Mouse (Mus musculus) heart, postnatal 10 days (tissue): ENCODE measurements at regions not wholly inside any gene's neighbourhood (a gene's known extent, or its start where the extent isn't known, plus 50 kb on each side); places are given as distances from the start of the nearest gene placed in this dataset.
A peak's percentile ranks its signal among the peaks of the same experiment; 100 is the strongest.

Experiments
- DNase-seq, 2 experiments: peaks; one replicate each; pipeline ENCODE4 v3.0.0; 2021
- intact Hi-C: fragments of 180-260 bp; cut with DNase I; formaldehyde crosslinking; loops from one replicate; pipeline ENCODE4 v1.15.1; 2025

DNA sequence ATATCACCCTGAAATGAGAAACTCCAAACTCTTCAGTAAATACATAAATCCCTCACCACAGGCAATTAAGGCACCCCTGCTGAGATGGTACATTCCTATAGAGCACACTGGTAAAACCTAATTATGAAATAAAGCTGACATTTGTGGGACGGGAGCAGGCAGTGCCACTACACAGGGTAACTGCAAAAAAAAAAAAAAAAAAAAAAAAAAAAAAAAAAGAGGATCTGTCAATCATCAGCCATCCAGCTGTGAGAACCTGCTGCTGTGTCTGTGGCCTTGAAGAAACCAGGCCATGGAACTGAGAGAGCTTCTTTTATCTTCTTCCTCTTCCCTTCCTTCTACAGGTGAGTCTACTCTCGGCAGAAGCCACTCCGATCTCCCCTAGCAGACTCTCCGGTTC lies 78.6 kb upstream of the Sfrp2 start:
- DNase-seq = no peak
- intact Hi-C loops = no loop called here

DNA sequence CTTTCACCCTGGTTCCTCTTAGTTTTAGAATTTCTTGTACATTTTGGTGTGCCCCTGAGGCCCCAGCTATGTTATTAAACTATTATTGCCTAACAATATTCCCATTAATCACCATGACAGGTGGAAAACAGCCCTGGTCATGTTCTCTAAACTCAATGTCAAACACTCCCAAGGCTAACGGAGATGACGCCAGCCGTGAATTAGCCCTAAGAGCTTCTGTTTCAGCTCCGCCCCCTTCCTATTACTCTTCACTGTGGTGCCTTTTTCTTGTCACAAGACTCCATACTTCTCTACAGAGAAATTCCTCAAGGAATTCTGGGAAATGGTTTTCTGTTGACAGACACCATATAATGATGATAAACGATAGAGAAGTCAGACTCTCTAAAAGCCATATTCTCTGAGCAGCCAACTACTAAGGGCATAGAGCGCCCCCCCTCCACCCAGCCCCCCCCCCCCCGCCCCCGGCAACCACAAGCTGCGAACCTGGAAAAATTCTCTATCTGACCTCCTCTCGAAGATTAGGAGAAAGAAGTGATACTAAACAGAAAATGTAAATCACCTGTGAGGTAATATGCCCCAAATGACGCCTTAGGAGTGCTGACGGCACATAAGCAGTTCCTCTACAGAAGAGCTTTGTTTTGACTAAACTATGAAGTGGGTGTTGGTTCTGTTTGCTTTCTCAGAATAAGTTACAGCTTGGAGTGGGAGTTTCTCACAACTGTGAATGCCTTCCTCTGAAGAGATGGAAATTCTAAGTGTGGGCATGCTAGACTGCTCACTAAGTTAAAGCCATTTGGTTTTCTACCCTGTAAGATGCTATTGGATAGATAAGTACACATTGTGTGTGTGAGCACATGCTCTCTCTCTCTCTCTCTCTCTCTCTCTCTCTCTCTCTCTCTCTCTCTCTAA lies 76.8 kb upstream of the Sfrp2 start:
- no peak for DNase-seq
- intact Hi-C loops = no loop called here

DNA sequence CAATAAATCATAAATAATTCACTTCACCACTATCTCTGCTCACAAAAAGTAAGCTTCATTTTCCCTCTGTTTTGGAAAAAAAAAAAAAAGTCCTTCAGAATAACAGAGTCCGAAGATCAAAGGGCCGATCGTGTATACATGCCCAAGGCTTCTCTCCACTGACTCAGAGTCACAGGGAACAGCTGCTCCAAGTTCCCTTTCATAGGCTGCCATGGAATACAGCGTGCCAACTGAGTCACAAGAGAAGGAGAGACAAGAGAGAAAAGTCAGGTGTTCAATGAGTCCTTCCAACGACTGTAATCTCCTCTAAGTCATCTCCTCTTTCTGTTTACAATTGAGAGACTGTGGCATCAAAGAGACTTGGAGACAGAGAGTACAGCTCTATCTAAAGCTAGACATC lies 71.6 kb upstream of the Sfrp2 start:
- intact Hi-C loops = no loop called here
- DNase-seq = no peak

DNA sequence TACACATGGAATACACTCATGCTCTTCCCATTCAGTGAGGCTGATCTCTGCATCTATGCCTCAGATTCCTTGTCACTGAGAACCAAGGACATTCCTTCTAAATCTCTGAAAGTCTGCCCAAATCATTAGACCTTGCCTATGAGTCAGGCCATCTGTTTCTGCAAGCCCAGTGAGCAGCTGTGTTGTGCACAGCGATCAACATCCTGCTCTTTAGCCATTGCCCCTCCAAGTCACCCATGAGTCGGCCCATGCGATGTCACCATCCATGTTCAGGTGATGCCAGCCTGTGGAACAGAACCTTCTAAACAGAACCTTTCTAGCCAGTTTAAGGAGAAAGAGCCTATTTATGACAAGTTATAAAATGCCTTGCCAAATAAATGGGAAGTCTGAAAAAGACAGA lies 66.4 kb upstream of the Sfrp2 start:
- DNase-seq = no peak
- intact Hi-C loops = loop anchor here (2.0 kb wide), 2 partner anchors 283 to 413 kb away; no protein-coding TSS in a partner anchor

DNA sequence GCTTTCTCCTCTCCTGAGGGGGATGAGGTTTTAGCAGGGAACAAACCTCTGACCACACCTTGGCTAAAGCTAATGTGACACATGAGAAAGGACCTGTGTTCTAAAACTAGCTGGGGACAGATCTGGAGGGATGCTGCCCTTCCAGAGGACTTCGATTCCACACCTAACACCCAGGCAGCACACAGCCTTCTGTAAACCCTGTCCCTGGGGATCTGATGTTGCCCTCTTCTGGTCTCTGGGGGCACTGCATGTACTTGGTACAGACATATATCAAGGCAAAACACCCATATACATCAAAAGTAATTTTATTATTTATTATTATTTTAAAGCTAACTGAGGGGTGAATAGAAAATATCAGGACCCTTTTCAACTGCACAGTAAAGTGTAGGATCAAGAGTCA lies 65.0 kb upstream of the Sfrp2 start:
- peak; percentile 28 to 42 for DNase-seq
- intact Hi-C loops = loop anchor here (2.0 kb wide), 2 partner anchors 284 to 414 kb away; no protein-coding TSS in a partner anchor

DNA sequence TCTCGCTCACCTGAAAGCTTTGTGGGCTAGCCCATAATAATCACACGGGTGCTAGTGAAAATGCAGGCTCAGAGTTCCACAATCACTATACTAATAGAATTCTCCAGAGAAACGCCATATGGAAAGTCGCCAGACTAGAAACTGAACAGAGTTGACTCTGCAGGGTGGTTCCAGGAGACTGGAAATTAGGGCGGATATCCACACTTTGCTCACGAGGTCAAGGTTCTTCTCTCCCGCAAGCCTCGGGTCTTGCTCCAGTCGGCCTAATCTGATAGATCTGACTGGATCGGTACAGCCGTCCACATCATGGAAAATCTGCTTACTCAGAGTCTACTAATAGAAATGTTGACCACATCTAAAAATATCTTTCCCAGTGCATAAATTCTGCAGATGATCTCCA lies 61.6 kb upstream of the Sfrp2 start:
- intact Hi-C loops = no loop called here
- DNase-seq = peak in 1 of 2 experiments; percentile 24

DNA sequence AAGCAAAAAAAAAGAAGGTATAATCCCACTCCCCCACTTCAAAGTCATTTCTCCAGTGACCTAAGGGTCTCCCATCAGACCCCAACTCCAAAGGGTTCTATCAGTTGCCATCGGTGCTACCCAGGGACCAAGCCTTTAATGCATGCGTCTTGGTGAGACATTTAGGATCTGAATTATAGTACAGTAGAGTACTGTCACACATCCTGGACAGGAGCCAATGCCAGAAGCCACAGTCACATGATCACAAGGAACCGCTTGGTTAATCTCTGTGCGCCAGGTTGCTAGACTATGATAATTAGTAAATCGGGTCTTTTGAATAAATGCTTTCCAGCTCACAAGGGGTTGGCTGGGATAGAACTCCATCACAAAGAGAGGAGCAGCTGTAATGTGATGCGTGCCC lies 60.9 kb upstream of the Sfrp2 start:
- intact Hi-C loops = loop anchor here (5.0 kb wide), 1 partner anchor 203 kb away; no protein-coding TSS in a partner anchor
- DNase-seq = no peak

DNA sequence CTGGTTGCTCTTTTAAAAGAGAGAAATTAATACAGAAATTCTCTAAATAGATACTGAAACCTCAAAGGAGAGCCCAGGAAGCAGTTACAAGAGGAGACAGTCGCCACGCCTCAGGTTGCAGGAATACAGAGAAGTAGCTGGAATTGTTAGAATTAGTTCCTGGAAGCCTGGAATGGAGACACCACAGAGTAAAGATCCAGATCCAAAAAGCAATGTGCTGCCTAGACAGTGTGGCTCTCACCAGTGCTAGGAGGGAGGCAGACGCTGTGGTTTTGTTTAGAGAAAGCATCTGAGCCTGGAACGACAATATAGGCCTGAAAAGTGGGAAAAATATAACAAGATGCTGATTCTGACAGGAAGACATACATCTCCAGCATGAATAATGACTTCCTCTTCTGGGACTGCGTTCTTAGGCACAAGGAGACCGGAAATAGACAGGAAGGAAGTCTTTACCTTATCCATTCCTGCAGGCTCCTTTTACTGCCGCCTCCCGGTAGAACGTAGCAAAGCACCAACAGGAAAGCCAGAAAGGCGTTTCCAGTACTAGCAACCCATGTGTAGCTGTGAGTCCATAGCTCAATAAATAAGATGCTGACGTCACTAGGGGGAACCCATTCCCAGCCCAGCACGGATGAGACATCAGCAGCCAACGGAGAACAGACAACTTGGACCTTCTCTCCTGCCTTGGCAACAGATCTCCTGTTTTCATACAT lies 59.4 kb upstream of the Sfrp2 start:
- intact Hi-C loops = loop anchor here (5.0 kb wide), 1 partner anchor 204 kb away; no protein-coding TSS in a partner anchor
- peak in 1 of 2 experiments; percentile 14 for DNase-seq

DNA sequence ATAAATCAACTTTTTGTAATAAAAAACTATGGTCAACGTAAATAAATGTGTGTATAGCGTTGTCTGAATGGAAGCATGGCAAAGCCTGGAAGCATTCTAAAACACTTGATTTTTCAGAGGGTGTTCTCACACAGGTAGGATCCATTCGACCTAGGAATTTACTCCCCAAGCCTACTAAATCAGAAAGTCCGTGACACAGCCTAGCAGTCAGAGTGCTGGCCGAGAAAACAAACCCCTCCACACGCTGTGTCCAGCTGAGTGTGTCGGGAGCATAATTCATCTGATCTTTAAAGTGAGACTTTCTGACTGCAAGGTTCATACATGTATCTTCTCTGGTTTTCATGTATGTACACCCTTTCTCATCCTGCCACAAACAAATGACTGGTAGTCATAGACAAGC lies 58.8 kb upstream of the Sfrp2 start:
- intact Hi-C loops = loop anchor here (5.0 kb wide), 1 partner anchor 205 kb away; no protein-coding TSS in a partner anchor
- no peak for DNase-seq

DNA sequence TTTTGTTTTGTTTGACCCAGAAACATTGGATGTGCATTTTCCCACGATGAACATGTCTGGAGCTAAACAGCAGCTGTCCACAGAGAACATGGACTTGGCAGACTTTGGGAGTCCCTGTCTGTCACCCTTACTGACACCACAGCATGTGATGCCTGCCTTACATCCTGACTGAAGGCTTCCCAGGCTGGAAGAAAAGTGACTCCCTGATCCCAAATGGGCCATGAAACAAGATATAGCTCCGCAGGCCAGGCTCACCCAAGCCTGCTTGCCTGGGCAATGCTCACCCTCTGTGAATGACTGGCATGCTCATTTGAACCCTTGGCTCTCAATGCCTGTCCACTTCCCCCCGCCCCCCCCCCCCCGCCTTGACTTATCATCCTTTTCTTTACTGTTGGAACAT lies 57.1 kb upstream of the Sfrp2 start:
- intact Hi-C loops = loop anchor here (5.0 kb wide), 1 partner anchor 207 kb away; no protein-coding TSS in a partner anchor
- no peak for DNase-seq

DNA sequence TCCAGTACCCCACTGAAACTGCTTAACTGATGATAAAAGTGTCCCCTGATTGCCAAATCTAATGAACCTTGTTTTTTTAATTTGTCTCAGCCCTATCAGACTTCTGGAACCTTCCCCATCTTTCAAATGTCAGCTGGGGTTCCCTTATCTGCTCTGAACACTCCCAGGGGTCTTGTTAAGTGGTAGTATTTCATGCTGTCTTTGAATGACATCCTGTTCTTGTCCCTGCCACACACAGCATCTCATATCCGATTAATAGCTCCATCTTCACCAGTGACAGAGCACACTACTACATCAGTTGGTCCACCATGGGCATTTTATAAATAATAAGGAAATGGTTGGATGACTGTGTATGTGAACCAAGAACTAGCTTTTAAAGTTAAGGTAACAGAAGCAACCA lies 56.6 kb upstream of the Sfrp2 start:
- no peak for DNase-seq
- intact Hi-C loops = loop anchor here (5.0 kb wide), 1 partner anchor 207 kb away; no protein-coding TSS in a partner anchor

DNA sequence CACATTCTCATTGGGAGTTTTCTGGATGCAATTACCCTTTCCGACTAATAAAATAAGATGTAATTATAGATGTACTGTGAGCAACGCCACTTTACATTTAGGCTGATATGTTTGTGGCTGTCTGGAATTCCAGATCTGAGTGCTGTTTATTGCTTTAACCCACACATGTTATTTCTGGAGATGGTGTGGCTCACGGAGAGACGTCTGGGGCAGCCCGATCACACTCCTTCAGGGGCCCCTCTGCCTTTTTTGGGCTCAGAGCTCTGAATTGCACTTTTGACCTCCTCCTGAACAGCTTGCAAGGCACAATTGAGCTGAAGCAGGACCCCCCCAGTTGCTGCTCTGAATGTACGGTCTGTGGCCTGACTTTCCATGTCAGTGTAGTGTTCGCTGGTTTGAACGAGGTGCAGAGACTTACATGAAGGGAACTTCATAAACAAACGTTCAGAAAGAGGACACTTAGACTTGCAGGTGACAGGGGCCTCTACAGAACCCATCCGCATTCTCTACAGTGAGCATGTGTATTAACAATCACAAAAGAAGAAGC lies 55.1 kb upstream of the Sfrp2 start:
- no peak for DNase-seq
- intact Hi-C loops = no loop called here

DNA sequence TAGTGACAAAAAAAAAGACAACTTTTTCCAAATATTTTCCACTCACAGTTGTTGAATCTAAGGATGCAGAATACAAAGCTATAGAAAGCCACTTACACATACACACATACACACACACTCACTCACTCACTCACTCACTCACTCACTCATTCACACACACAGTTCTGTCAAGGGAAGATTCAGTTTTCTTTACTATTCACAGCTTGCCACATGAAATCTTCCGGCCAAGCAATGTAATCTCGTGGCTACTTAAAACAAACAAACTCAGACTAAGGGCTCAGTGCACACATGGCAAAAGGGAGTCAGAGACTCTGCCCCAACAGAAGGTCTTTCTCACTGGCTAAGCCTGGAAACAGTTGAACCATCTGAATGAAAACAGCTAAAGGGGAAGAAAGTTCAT lies 53.8 kb upstream of the Sfrp2 start:
- intact Hi-C loops = no loop called here
- no peak for DNase-seq

DNA sequence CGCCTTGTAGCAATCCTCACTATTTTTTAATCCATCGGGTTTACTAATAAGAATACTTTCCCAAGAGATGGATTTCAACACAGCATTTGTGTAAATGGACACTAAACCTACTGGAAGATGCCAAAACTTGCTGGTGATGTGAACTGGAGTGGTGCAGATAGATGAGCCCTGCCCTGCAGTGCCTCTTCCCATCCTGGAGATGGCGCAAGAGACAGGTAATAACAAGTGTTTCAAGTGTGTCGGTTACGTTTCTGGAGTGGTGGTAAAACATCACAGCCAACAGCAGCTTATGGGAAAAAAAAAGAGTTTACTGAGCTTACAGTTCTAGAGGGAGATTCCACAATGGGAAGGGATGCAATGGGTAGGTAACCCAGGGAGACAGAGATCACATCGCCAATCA lies 51.5 kb upstream of the Sfrp2 start:
- intact Hi-C loops = no loop called here
- no peak for DNase-seq
